Mouse (Mus musculus): ENCODE data around the gene Fam135a. TPM values are rescaled to one million over a fixed set of nuclear protein-coding genes. Genes with fewer than 3 reads are reported as not detected.

Gene Fam135a
- polyA plus RNA-seq, 1 experiment, result 6.5 TPM

- Histone ChIP-seq H3K27me3 (ENCODE audit: control insufficient read depth, insufficient read depth, insufficient read length) (no peaks in the 10 kb centered on the region), H3ac (ENCODE audit: control insufficient read depth, insufficient read length) (no peak overlapping the region), H3K4me2 (ENCODE audit: low read depth) (no peak overlapping the region), H3K36me3 (ENCODE audit: control insufficient read depth, insufficient read depth) (no peaks in the 10 kb centered on the region), H3K79me2 (ENCODE audit: control insufficient read depth, insufficient read depth) (peaks cover 57% of the 10 kb centered on the region), H3K4me3 (no peak overlapping the region)
- TF ChIP-seq E2F4 (IDR thresholded peaks at IDR 0.05; ENCODE audit: insufficient read depth) (no peak), CEBPB (IDR thresholded peaks at IDR 0.05; ENCODE audit: insufficient read depth, poor library complexity, severe bottlenecking) (no peak), USF1 (IDR thresholded peaks at IDR 0.05; ENCODE audit: low read depth) (no peak), POLR2AphosphoS2 (IDR thresholded peaks at IDR 0.05; ENCODE audit: insufficient read length, low read depth) (no peak), TCF3 (IDR thresholded peaks at IDR 0.05; ENCODE audit: insufficient read length, low read depth) (no peak), MAX (IDR thresholded peaks at IDR 0.05; ENCODE audit: low read depth) (no peak), TCF12 (IDR thresholded peaks at IDR 0.05; ENCODE audit: insufficient read depth, poor library complexity, severe bottlenecking) (no peak), MYOG (IDR thresholded peaks at IDR 0.05; ENCODE audit: control insufficient read depth in 1 of 3, insufficient read depth in 1 of 3, insufficient read length in 2 of 3, low read depth in 2 of 3) (no peak), SRF (IDR thresholded peaks at IDR 0.05; ENCODE audit: control insufficient read depth, insufficient read length, low read depth) (no peak), POLR2A (IDR thresholded peaks at IDR 0.05; ENCODE audit: insufficient read length, low read depth) (no peak), MYOD1 (IDR thresholded peaks at IDR 0.05; ENCODE audit: control insufficient read depth in 1 of 3, insufficient read length in 2 of 3, low read depth in 2 of 3) (no peak), REST (IDR thresholded peaks at IDR 0.05; ENCODE audit: insufficient read depth, insufficient read length) (no peak)
Observed at GRCm38 (mm10) chr1:24097541-24097940, 2.6 kb downstream of the Fam135a start.

GRCm38 (mm10) chr1:24092414-24092813, 7.7 kb downstream of the Fam135a start:
- Histone ChIP-seq H3K27me3 (ENCODE audit: control insufficient read depth, insufficient read depth, insufficient read length) (no peaks in the 10 kb centered on the region), H3K36me3 (ENCODE audit: control insufficient read depth, insufficient read depth) (no peaks in the 10 kb centered on the region), H3ac (ENCODE audit: control insufficient read depth, insufficient read length) (no peak overlapping the region), H3K4me2 (ENCODE audit: low read depth) (no peak overlapping the region), H3K79me2 (ENCODE audit: control insufficient read depth, insufficient read depth) (peaks cover 68% of the 10 kb centered on the region), H3K4me3 (no peak overlapping the region)
- TF ChIP-seq E2F4 (IDR thresholded peaks at IDR 0.05; ENCODE audit: insufficient read depth) (no peak), MAX (IDR thresholded peaks at IDR 0.05; ENCODE audit: low read depth) (no peak), TCF12 (IDR thresholded peaks at IDR 0.05; ENCODE audit: insufficient read depth, poor library complexity, severe bottlenecking) (no peak), MYOG (IDR thresholded peaks at IDR 0.05; ENCODE audit: control insufficient read depth in 1 of 3, insufficient read depth in 1 of 3, insufficient read length in 2 of 3, low read depth in 2 of 3) (no peak), CEBPB (IDR thresholded peaks at IDR 0.05; ENCODE audit: insufficient read depth, poor library complexity, severe bottlenecking) (no peak), MYOD1 (IDR thresholded peaks at IDR 0.05; ENCODE audit: control insufficient read depth in 1 of 3, insufficient read length in 2 of 3, low read depth in 2 of 3) (no peak), POLR2AphosphoS2 (IDR thresholded peaks at IDR 0.05; ENCODE audit: insufficient read length, low read depth) (no peak)

- Histone ChIP-seq H3K79me2 (ENCODE audit: control insufficient read depth, insufficient read depth) (peaks cover 59% of the 10 kb centered on the region), H3K27me3 (ENCODE audit: control insufficient read depth, insufficient read depth, insufficient read length) (no peaks in the 10 kb centered on the region), H3K4me2 (ENCODE audit: low read depth) (no peak overlapping the region), H3K4me3 (no peak overlapping the region), H3K36me3 (ENCODE audit: control insufficient read depth, insufficient read depth) (no peaks in the 10 kb centered on the region), H3ac (ENCODE audit: control insufficient read depth, insufficient read length) (no peak overlapping the region)
- TF ChIP-seq POLR2AphosphoS2 (IDR thresholded peaks at IDR 0.05; ENCODE audit: insufficient read length, low read depth) (no peak), USF1 (IDR thresholded peaks at IDR 0.05; ENCODE audit: low read depth) (no peak), TCF12 (IDR thresholded peaks at IDR 0.05; ENCODE audit: insufficient read depth, poor library complexity, severe bottlenecking) (no peak), TCF3 (IDR thresholded peaks at IDR 0.05; ENCODE audit: insufficient read length, low read depth) (no peak), E2F4 (IDR thresholded peaks at IDR 0.05; ENCODE audit: insufficient read depth) (no peak), MAX (IDR thresholded peaks at IDR 0.05; ENCODE audit: low read depth) (no peak), SRF (IDR thresholded peaks at IDR 0.05; ENCODE audit: control insufficient read depth, insufficient read length, low read depth) (no peak), MYOD1 (IDR thresholded peaks at IDR 0.05; ENCODE audit: control insufficient read depth in 1 of 3, insufficient read length in 2 of 3, low read depth in 2 of 3) (no peak)
Observed at GRCm38 (mm10) chr1:24090603-24091002, 9.5 kb downstream of the Fam135a start.

GRCm38 (mm10) chr1:24090094-24090493, 10.0 kb downstream of the Fam135a start:
- Histone ChIP-seq H3K4me2 (ENCODE audit: low read depth) (no peak overlapping the region), H3K4me3 (no peak overlapping the region), H3ac (ENCODE audit: control insufficient read depth, insufficient read length) (no peak overlapping the region), H3K79me2 (ENCODE audit: control insufficient read depth, insufficient read depth) (peaks cover 59% of the 10 kb centered on the region), H3K36me3 (ENCODE audit: control insufficient read depth, insufficient read depth) (no peaks in the 10 kb centered on the region), H3K27me3 (ENCODE audit: control insufficient read depth, insufficient read depth, insufficient read length) (no peaks in the 10 kb centered on the region)
- TF ChIP-seq POLR2A (IDR thresholded peaks at IDR 0.05; ENCODE audit: insufficient read length, low read depth) (no peak), TCF12 (IDR thresholded peaks at IDR 0.05; ENCODE audit: insufficient read depth, poor library complexity, severe bottlenecking) (no peak), MYOG (IDR thresholded peaks at IDR 0.05; ENCODE audit: control insufficient read depth in 1 of 3, insufficient read depth in 1 of 3, insufficient read length in 2 of 3, low read depth in 2 of 3) (no peak), CEBPB (IDR thresholded peaks at IDR 0.05; ENCODE audit: insufficient read depth, poor library complexity, severe bottlenecking) (no peak), SRF (IDR thresholded peaks at IDR 0.05; ENCODE audit: control insufficient read depth, insufficient read length, low read depth) (no peak), MYOD1 (IDR thresholded peaks at IDR 0.05; ENCODE audit: control insufficient read depth in 1 of 3, insufficient read length in 2 of 3, low read depth in 2 of 3) (no peak), E2F4 (IDR thresholded peaks at IDR 0.05; ENCODE audit: insufficient read depth) (no peak), USF1 (IDR thresholded peaks at IDR 0.05; ENCODE audit: low read depth) (no peak), MAX (IDR thresholded peaks at IDR 0.05; ENCODE audit: low read depth) (no peak), POLR2AphosphoS2 (IDR thresholded peaks at IDR 0.05; ENCODE audit: insufficient read length, low read depth) (no peak), TCF3 (IDR thresholded peaks at IDR 0.05; ENCODE audit: insufficient read length, low read depth) (no peak), REST (IDR thresholded peaks at IDR 0.05; ENCODE audit: insufficient read depth, insufficient read length) (no peak)

GRCm38 (mm10) chr1:24086176-24086575, 14.0 kb downstream of the Fam135a start:
- no peak for TF ChIP-seq MYOG (IDR thresholded peaks at IDR 0.05; ENCODE audit: control insufficient read depth in 1 of 3, insufficient read depth in 1 of 3, insufficient read length in 2 of 3, low read depth in 2 of 3)
- TF ChIP-seq MYOD1 (IDR thresholded peaks at IDR 0.05; ENCODE audit: control insufficient read depth in 1 of 3, insufficient read length in 2 of 3, low read depth in 2 of 3), result no peak
- no peak for TF ChIP-seq CEBPB (IDR thresholded peaks at IDR 0.05; ENCODE audit: insufficient read depth, poor library complexity, severe bottlenecking)
- no peak for TF ChIP-seq E2F4 (IDR thresholded peaks at IDR 0.05; ENCODE audit: insufficient read depth)
- no peak for TF ChIP-seq TCF3 (IDR thresholded peaks at IDR 0.05; ENCODE audit: insufficient read length, low read depth)
- no peak for TF ChIP-seq USF1 (IDR thresholded peaks at IDR 0.05; ENCODE audit: low read depth)
- TF ChIP-seq TCF12 (IDR thresholded peaks at IDR 0.05; ENCODE audit: insufficient read depth, poor library complexity, severe bottlenecking), result no peak
- TF ChIP-seq REST (IDR thresholded peaks at IDR 0.05; ENCODE audit: insufficient read depth, insufficient read length), result no peak
- Histone ChIP-seq H3K79me2 (ENCODE audit: control insufficient read depth, insufficient read depth) (peaks cover 25% of the 10 kb centered on the region), H3K4me3 (no peak overlapping the region), H3K27me3 (ENCODE audit: control insufficient read depth, insufficient read depth, insufficient read length) (no peaks in the 10 kb centered on the region), H3K36me3 (ENCODE audit: control insufficient read depth, insufficient read depth) (no peaks in the 10 kb centered on the region), H3ac (ENCODE audit: control insufficient read depth, insufficient read length) (no peak overlapping the region), H3K4me2 (ENCODE audit: low read depth) (no peak overlapping the region)
